In genomic region chr5:97815357-97815756, GRCm38 (mm10) we compare ENCODE assay signal across 23 mouse cellular contexts.
"Had no signal": no experiment of that assay in that cellular context is flagged by ENCODE, and none has a peak within 500 bp of the region (broad histone marks: within the 10 kb centered on the region; RNA-seq: fewer than 3 reads in every experiment).

No protein-coding gene starts in this region.

- H3K27ac ChIP-seq: heart, embryonic 10.5 days; hindbrain, embryonic 13.5 days; hindbrain, embryonic 15.5 days; hindbrain, postnatal 0 days; intestine, embryonic 15.5 days; layer of hippocampus, adult 2 months; left cerebral cortex, adult 2 months; limb, embryonic 10.5 days; limb, embryonic 12.5 days; liver, embryonic 13.5 days had no signal

- H3K4me1 ChIP-seq: heart, embryonic 10.5 days; hindbrain, embryonic 13.5 days; hindbrain, embryonic 15.5 days; intestine, embryonic 15.5 days; limb, embryonic 10.5 days; limb, embryonic 12.5 days; liver, embryonic 13.5 days had no signal

- H3K27me3 ChIP-seq: heart, embryonic 12.5 days; hindbrain, embryonic 13.5 days; hindbrain, embryonic 15.5 days; intestine, embryonic 15.5 days; limb, embryonic 12.5 days; liver, embryonic 13.5 days had no signal

- H3K4me2 ChIP-seq: heart, embryonic 12.5 days; hindbrain, embryonic 13.5 days; hindbrain, embryonic 15.5 days; intestine, embryonic 15.5 days; limb, embryonic 12.5 days; liver, embryonic 11.5 days; liver, embryonic 13.5 days had no signal

- H3K9me3 ChIP-seq: heart, embryonic 10.5 days; heart, embryonic 12.5 days; hindbrain, embryonic 13.5 days; hindbrain, embryonic 15.5 days; intestine, embryonic 15.5 days; limb, embryonic 10.5 days; limb, embryonic 12.5 days; liver, embryonic 13.5 days had no signal

- H3K36me3 ChIP-seq: heart, embryonic 10.5 days; heart, embryonic 12.5 days; hindbrain, embryonic 13.5 days; hindbrain, embryonic 15.5 days; intestine, embryonic 15.5 days; limb, embryonic 10.5 days; limb, embryonic 12.5 days; liver, embryonic 13.5 days had no signal

- H3K9ac ChIP-seq: heart, embryonic 12.5 days; hindbrain, embryonic 13.5 days; hindbrain, embryonic 15.5 days; intestine, embryonic 15.5 days; limb, embryonic 12.5 days; liver, embryonic 13.5 days had no signal

- H3K4me3 ChIP-seq: heart, embryonic 10.5 days; heart, embryonic 12.5 days; hindbrain, embryonic 13.5 days; hindbrain, embryonic 15.5 days; intestine, embryonic 15.5 days; layer of hippocampus, adult 2 months; left cerebral cortex, adult 2 months; limb, embryonic 10.5 days; limb, embryonic 12.5 days; liver, embryonic 13.5 days had no signal

- DNase-seq: gastrocnemius, postnatal 10 days; gastrocnemius, postnatal 25 days; heart, adult 18-20 months; heart, postnatal 10 days; heart, postnatal 4 days; kidney, adult 18-20 months; kidney, adult 8-10 months; kidney, postnatal 10 days; kidney, postnatal 25 days; kidney, postnatal 4 days; liver; liver, embryonic 13.5 days had no signal
